Mouse (Mus musculus) duodenum, adult 2 months (tissue): Measurements from ENCODE around the gene Grip2. TPM values are rescaled to one million over a fixed set of nuclear protein-coding genes. Genes with fewer than 3 reads are reported as not detected.

Experiments
- polyA plus RNA-seq: library from polyadenylated mRNA; depleted of rRNA; stranded (reverse); fragments of >200 nt; gene quantifications from 2 replicates; pipeline ENCODE4 v1.2.3, GENCODE M21; 2012; ENCODE audit warnings: low replicate concordance; rRNA removed

Grip2 gene
- polyA plus RNA-seq = 0.51 and 1.1 TPM in 2 replicates

DNA sequence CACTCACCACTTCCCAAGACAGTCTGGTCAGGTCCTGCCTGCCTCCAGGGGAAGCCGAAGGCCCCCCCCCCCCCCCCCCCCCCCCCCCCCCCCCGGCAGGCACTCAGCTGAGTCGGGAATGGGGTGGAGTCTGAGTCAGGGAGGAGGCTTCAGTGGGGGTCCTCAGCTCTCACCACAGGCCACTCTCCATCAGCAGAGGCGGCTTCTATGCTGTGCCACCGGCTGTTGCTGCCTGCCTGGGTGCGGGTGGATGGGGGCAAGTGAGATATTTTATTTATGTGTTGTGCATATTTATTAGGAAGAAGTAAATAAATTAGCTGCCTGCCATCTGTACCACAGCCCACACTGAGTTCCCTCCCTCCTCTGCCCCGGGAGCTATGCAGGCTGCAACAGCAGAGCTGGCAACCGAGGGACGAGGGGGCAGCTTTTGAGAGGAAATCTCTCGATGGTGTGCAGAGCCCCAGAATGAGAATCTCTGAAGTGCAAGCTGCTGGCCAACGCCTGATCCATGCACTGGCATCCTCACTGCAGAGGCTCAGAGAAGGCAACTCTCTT, at the start of gene Grip2:
Gene Grip2 (minus strand): TSS at position 235 of the 555 bp plus-strand sequence.

Other genes starting within 250 kb of the Grip2 start
- gene Slc6a6, start 143.2 kb downstream of the Grip2 start, polyA plus RNA-seq = 103 and 136 TPM in 2 replicates
- gene Ccdc174, start 50.8 kb upstream of the Grip2 start, polyA plus RNA-seq = 1.3 and 1.6 TPM in 2 replicates
- gene 4930590J08Rik, start 75.6 kb upstream of the Grip2 start, polyA plus RNA-seq = 0.02 TPM in 1 of 2 replicates, not detected in the other
- gene Fgd5, start 151.6 kb upstream of the Grip2 start, polyA plus RNA-seq = 1.6 and 2.6 TPM in 2 replicates